Mouse (Mus musculus) gastrocnemius, postnatal 25 days (tissue): ENCODE data around the gene Gabpb1. TPM values are rescaled to one million over a fixed set of nuclear protein-coding genes. Genes with fewer than 3 reads are reported as not detected.
"Not testable (repeated sequence)": the region's sequence is repeated elsewhere in the genome, so short reads cannot be mapped to it uniquely, and the experiment has no call there.

Experiments
- DNase-seq: peaks from one replicate; pipeline ENCODE4 v3.0.0; 2022
- total RNA-seq, 2 experiments: library from RNA; stranded (reverse); gene quantifications; 1 replicate in 1 of 2; 2 replicates in 1 of 2; pipeline ENCODE4 v1.2.3; 2021

Gene Gabpb1
- total RNA-seq, 2 experiments from 2014 or later: 6.2 to 6.3 TPM

GRCm38 (mm10) chr2:126644768-126645167 is 31.4 kb downstream of the Gabpb1 start:
- DNase-seq: no peak

- no peak for DNase-seq
Measured at GRCm38 (mm10) chr2:126640298-126640697, 35.8 kb downstream of the Gabpb1 start.

- DNase-seq: no peak
Measured at GRCm38 (mm10) chr2:126635939-126636823, 40.0 kb downstream of the Gabpb1 start.

GRCm38 (mm10) chr2:126633165-126633564 is 43.0 kb downstream of the Gabpb1 start:
- DNase-seq: no peak

- no peak for DNase-seq
Measured at GRCm38 (mm10) chr2:126628455-126628995, 47.6 kb downstream of the Gabpb1 start.

GRCm38 (mm10) chr2:126623138-126623537 is 53.0 kb downstream of the Gabpb1 start:
- no peak for DNase-seq

- DNase-seq: no peak
Measured at GRCm38 (mm10) chr2:126622455-126622854, 53.7 kb downstream of the Gabpb1 start.

GRCm38 (mm10) chr2:126619249-126619704 is 56.9 kb downstream of the Gabpb1 start, which contains the start of gene Hdc:
Gene Hdc (minus strand): TSS chr2:126619299.
- DNase-seq: no peak

- no peak for DNase-seq
Measured at GRCm38 (mm10) chr2:126618470-126619179, 57.5 kb downstream of the Gabpb1 start.

GRCm38 (mm10) chr2:126615355-126615754 is 60.8 kb downstream of the Gabpb1 start:
- no peak for DNase-seq

GRCm38 (mm10) chr2:126609600-126609999 is 66.5 kb downstream of the Gabpb1 start:
- not testable (repeated sequence) for DNase-seq

GRCm38 (mm10) chr2:126607553-126608203 is 68.5 kb downstream of the Gabpb1 start:
- no peak for DNase-seq

GRCm38 (mm10) chr2:126606688-126607062 is 69.5 kb downstream of the Gabpb1 start:
- DNase-seq: no peak

GRCm38 (mm10) chr2:126606061-126606687 is 70.0 kb downstream of the Gabpb1 start:
- no peak for DNase-seq

- no peak for DNase-seq
Measured at GRCm38 (mm10) chr2:126601918-126602600, 74.1 kb downstream of the Gabpb1 start.

GRCm38 (mm10) chr2:126600533-126600932 is 75.6 kb downstream of the Gabpb1 start:
- no peak for DNase-seq

- DNase-seq: no peak
Measured at GRCm38 (mm10) chr2:126599005-126599404, 77.1 kb downstream of the Gabpb1 start.

GRCm38 (mm10) chr2:126598359-126598758 is 77.8 kb downstream of the Gabpb1 start:
- no peak for DNase-seq

- no peak for DNase-seq
Measured at GRCm38 (mm10) chr2:126597279-126598241, 78.6 kb downstream of the Gabpb1 start.
